Mouse (Mus musculus) cerebellum, postnatal 14 days (tissue): ENCODE measurements around the gene Tcf7l1.
"Not testable (repeated sequence)": the region's sequence is repeated elsewhere in the genome, so short reads cannot be mapped to it uniquely, and the experiment has no call there.

ENCODE experiments used
- DNase-seq, 2 experiments: peaks; one replicate each; pipeline ENCODE4 v3.0.0; 2021; ENCODE audit warnings: mixed read lengths in 2 of 2

The Tcf7l1 gene

DNA sequence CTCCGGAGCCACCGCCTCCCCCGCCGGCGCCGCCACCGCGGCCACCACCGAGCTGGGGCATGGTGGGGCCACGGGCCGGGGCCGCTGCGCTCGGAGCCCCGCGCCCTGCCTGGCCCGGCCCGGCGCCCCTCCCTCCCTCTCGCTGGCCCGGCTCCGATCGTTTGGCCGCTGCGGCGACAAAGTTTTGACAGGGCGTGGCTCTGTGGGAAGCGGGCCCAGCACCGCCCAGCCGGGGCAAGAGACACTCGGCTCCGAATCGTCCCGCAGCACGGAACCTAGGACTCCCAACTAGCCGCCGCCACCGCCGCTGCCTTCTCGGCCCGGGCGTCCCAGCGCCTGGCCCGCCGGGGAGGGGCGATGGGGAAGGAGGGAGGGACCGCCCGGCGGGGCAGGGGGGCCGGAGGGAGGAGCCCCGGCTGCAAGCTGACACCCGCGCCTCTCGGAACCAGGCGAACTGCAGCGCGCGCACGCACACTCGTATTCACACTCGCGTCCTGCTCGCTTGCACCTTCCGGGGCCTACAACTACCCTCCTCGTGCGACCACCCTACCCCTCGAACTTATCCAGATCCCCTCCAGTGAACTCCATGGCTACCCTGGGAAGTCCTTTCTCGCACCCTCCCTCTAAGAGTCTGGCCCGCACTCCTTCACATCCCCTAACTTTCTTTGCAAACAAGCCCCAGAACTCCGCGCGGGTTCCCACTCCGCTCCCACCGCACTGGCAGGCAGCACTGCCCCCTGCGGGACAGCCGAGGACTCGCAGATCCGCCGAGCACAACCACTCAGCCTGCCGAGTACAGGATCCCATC is at the start of gene Tcf7l1:
Gene Tcf7l1, minus strand, starts transcription at position 363 of the 808 bp plus-strand sequence.
- peak; percentile 93 to 94 for DNase-seq

DNA sequence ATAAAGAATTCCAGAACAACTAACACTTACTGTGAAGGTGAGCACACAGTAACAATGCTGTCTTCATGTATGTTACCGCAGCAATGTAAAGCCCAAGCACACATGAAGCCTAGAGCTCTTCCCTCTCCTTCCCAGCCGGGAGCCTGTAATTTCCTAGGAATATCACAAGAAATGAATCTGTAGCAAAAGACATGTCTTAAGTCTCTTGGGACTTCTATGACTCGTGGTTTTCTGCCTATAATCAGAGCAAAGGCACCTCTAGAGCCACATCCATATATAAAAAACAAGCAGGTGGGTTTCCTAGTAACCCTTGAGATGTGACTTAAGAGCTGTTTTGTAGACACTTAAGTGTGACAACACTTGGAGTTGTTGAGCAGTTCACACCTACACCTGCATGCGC is 48.7 kb upstream of the Tcf7l1 start:
- no peak for DNase-seq

DNA sequence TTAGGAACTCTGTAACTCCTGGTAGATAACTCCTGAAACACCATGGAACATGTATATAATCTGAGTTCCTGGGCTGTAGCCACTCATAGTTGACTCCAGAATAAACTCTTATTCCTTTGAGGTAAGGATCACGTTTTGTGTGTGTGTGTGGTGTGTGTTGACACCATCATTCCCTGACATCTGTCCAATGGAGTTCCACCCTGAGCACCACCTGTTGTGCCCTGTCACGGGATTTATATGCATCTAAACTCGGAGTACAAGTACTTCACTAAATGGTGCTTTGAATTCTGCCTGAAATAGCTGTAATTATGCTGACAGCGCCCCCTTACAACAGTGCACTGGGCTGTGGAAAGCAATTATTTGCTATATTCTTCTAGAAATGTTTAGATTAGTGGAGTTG is 45.5 kb upstream of the Tcf7l1 start:
- DNase-seq, result no peak

DNA sequence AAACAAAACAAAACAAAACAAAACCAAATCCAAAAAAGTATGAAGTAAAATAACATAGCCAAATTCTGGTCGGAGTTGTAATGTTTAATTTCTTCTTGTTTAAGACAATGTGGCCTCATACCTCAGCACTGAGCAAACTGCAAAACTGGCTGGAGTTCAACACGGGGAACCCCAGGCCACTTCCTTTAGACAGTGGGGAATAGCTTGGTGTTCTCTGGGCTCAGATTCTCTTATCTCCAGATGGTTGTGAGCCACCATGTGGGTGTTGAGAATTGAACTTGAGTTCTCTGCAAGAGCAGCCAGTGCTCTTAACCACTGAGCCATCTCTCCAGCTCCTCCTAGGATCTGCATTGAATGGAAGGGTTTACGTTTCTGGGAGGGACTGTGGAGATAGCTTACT is 42.8 kb upstream of the Tcf7l1 start:
- DNase-seq, result no peak

DNA sequence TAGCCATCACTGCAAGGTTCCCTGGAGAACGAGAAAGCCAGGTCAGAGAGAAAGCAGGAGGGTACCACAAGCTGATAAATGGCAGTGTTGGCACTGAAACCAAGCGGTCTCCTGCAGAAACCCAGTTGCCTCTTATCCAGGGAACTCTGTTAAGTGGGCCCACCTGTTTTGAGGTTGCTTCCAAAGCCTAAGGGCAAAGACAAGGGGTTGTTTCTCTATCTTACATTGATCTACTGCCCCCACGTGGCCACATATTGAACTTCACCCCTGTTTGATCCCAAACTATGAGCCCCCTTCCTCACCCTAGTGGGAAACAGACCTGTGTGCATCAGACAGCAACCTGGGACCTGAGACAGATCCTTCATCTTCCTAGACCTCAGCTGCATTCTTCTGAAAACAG is 42.2 kb upstream of the Tcf7l1 start:
- peak; percentile 77 to 90 for DNase-seq

DNA sequence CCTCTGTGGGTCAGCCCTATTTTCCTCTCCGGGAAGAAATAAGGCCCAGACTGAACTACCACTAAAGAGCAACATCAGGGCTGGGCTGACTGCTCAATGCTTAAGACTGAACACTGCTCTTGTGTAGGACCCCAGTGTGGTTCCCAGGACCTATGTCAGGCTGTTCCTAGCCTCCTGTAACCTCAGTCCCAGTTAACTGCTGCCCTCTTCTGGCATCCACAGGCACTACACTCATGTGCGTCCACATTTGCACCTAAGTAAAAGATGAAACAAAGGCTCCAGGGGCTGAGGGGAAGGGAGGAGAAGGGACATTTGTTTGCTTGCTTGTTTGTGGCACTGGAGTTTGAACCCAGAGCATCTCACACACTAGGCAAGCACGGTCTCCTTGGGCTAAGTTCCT is 39.8 kb upstream of the Tcf7l1 start:
- peak in 1 of 2 experiments; percentile 32 for DNase-seq

DNA sequence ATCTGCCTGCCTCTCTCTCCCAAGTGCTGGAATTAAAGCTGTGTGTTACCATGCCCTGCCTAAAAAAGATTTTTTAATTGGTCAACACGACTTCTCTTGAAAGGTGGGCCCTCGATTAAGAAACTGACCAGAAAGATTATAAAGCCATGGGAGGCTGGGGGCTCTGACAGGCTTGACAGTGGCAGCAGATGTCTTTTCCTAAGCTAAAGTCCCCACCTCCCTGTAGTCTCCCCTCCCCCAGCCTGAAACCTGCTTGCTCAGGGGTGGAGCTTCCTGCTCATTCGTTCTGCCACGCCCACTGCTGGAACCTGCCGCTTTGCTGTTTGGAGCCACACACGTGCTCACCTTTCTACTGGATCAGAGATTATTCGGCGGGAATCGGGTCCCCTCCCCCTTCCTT is 39.0 kb upstream of the Tcf7l1 start:
- not testable (repeated sequence) for DNase-seq

DNA sequence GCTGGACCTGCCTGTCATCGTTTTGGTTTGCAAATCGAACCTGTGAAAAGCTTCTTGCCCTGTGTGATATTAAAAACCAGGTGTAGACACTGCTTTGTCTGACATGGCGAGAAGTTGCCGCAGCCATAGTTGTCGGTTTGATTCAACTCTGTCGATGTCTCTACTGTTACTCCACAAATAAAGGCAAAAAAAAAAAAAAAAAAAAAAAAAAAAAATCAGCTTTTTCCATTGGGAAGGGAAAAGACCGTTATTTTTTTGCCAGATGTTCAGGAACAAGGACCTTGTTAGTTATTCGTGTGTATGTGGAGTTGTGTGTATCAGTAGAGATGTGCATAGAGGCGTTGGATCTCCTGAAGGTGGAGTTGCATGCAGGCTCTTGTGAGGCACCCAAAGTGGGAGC is 36.7 kb upstream of the Tcf7l1 start:
- DNase-seq, result no peak

DNA sequence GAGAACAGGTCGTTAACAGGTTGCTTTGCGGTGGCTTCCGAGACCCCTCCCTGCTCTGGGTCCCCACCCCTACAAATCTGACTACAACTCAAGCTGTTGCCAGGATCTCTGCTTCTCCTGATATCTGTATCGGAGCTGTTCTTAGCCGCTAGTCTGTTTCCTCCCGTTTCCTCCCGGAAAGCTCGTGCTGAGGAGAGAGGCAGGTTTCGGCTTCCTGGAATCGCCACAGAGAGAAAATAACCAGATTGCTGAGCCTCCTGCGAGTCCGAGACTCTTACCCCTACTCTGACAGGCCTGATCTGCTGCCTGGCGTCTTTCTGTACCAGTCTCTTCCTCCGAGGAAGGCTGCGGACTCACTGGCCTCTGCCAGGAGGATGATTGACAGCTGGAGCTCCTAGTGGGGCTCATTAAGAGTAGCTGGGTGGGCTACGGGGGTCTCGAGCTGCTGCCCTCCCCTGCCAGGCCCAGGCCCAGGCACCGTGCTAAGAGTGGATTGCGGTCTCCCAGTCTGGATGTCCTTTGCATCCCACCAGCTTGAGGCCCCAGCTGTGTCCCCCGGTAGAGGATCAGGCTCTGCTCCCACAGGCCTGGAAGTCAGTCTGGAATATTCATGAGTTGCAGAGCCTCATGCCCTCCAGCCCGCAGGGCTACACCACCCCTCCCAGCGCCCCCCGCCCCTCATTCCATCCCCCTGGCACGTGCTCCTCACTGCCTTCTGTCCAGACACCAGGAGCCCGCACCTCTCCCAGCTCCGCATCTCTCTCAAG is 36.1 kb upstream of the Tcf7l1 start:
- peak; percentile 29 for DNase-seq

DNA sequence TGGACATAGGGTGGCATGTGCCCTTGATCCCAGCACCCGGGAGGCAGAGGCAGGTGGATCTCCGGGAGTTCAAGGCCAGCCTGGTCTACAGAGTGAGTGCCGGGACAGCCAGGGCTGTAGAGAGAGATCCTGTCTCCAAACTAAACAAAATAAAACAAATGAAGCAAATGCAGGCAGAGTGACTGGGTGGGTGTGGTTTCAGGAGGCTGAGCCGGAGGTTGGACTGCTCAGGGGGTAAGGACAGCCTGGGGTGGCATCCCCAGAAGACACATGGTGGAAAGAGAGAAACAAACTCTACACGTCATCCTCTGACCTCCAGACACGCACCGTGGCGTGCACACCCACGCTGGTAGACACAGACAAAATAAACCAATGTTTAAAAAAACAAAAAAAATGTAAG is 24.4 kb upstream of the Tcf7l1 start:
- no peak for DNase-seq

DNA sequence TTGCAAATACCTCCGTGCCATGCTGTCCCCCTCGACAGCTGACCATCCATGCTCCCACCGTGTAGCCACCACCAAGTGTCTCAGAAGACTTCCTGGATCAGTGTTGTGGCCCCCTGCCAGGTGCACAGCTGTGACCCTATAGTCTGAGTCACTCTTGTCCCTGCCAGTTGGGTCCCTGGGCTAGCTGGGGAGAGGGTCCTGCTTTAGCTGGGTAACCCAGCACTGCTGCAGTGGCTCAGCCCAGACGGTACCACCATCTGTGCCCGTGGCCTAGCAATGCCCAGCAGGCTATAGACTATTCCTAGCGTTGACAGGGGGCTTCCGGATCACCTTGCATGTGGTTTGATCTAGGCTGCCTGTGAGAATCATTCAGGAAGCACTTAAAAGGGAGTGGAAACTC is 21.2 kb upstream of the Tcf7l1 start:
- peak in 1 of 2 experiments; percentile 37 for DNase-seq

DNA sequence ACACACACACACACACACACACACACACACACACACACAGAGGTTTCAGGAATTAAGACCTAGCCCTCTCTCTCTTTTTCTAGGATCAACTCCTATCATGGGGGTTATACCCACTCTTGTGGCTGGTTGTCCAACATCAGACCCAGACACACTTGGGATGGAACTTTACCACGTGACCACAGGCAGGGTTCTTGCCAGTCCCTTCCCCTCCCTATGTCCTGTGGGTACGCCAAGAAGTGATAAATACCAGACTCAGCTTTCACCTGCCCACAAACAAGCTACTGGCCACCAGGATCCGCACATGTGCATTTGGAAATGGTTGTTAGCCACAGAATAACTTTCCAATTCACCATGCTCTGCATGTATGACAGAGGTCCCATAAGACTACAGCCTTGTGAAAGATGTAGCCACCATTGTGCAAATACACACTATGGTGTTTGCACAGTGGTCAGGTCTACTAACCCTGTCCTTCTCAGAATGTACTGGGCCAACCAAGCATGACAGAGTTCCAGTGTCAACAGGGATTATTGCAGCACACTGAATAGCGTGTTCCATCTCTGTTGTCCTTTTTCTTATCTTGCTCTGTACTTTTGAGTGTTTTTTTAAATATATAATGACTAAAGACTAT is 20.6 kb upstream of the Tcf7l1 start:
- no peak for DNase-seq

DNA sequence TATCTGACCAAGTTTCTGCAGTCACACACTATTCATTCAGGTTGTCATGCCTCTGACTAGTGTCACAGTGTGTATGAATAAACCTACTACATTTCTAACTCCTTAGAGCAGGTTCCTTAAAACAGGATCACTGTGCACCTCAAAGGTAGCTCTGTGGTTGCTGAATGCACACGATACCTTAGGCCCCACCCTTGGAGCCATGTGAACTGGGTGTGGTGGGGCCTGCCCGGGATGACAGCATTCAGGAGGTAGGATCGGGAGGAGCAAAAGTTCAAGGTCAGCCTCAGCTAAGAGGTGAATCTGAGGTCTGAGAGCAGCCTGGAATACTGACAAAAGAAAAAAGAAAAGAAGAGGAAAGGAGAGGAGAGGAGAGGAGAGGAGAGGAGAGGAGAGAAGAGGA is 19.3 kb upstream of the Tcf7l1 start:
- no peak for DNase-seq

DNA sequence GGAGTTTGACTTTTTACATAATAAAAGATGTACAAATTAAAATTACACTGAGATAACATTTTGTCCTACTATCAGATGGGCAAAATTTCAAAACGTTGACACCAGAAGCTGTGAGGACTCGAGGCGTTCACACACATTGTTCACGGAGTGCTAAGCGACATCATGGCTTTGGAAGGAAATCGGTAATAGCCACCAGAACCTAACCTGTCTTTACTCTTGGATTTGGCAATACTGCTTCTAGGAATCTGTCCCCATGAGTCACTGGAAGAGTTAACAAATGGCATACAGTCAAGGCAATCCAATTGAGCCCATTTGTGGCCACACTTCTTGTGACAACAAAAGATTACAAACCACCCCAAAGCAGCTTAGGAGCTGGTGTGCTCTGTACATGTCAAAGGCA is 14.6 kb upstream of the Tcf7l1 start:
- DNase-seq, result no peak

DNA sequence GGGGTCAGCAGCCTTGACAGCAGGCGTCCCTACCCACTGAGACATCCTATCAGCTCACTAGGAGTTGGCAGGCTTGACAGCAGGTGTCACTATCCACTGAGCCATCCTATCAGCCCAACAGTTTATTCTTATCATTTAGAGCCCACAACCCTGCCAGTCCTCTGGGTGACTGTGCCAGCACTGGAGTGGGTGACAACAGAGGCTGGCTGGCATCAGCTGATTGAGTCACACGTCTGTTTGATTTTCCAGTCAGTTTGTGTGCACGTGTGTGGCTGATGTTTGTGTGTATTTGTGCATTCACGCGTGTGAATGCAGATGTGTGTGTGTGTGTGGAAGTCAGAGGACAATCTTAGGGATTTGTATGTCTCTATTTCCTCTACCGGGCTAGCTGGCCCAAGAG is 13.1 kb upstream of the Tcf7l1 start:
- DNase-seq, result no peak

DNA sequence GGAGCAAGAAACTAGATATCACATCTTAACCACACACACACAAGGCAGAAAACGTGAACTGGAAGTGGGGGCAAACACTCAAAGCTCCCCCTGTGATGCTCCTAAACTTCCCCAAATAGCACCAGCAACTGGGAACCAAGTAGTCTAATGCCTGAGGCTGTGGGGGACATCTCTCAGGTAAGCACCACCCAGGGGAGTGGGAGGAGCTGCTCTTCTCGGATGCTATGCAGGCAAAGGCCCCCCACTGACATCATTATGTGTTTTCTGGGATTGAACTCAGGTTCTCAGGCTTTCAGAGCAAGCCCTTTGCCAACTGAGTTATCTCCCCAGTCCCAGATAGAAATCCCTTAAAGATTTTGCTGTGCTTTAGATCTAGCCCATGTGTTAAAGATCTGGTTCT is 11.6 kb upstream of the Tcf7l1 start:
- no peak for DNase-seq

DNA sequence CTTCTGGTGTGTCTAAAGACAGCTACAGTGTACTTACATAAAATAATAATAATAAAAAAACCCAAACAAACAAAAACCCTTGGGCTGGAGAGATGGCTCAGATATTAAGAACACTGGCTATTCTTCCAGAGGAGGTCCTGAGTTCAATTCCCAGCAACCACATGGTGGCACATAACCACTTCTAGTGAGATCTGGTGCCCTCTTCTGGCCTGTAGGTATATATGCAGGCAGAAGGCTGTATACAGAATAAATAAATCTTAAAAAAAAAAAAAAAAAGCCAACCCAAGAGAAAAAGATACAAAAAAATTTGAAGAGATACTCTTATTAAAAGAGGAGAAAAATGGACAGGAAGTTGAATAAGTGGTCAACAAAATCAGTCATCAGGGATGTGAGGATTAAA is 8.7 kb upstream of the Tcf7l1 start:
- DNase-seq, result no peak

DNA sequence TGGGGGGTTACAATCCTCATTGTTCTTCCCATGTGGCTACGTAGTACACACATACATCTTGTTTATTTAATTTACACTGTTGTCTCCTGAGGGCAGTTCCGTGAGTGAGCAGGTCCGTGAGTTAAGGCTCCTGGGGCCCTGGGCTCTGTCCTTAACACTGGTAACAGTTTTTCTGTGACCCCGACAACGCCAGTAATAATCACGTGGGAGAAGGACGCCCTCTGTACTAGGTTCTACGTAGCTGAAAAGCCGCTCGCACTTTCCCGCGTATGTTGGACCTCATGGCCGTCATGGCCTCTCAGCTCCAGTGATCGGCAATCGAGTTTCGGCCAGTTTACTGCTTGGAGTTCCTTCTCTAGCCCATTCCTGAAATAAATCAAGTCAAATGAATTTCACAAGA is 6.4 kb upstream of the Tcf7l1 start:
- DNase-seq, result no peak

DNA sequence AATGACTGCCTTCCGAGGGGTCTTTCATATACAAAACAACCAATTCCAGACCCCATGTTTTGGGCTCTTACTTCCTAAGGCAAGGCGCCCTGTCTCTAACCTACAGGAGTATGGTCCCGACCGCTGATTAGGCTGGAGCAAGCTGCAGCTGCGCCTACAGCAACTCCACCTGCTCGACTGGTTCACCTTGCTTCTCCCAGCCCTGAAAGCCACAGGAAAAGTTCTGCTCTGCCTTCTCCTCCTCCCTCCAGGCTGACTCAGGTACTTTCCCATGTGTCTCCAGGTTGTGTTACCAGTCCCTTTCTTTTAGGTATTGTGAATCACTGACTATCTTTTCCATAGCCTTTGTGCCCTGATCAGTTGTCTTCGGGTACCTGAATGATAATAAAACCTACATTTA is 5.8 kb upstream of the Tcf7l1 start:
- DNase-seq, result no peak

DNA sequence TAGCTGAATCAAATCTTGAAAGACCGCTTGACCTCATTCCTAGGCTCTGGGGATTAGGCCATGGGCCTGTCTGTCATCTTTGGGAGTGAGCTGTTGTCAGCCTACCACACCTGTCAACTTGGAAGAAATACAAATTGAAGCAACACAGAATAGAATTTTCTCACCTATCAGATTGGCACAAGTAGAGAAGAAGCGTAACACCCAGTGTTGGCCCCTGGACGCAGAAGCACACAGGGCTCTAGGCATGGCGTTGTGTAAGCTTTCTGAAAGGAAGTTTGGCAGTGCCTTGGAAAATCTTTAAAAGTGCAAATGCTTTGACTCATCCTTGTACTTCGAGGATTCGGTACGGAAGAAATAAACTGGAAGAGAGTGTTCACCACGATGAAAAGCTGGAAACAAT is 3.6 kb upstream of the Tcf7l1 start:
- peak; percentile 12 to 21 for DNase-seq

DNA sequence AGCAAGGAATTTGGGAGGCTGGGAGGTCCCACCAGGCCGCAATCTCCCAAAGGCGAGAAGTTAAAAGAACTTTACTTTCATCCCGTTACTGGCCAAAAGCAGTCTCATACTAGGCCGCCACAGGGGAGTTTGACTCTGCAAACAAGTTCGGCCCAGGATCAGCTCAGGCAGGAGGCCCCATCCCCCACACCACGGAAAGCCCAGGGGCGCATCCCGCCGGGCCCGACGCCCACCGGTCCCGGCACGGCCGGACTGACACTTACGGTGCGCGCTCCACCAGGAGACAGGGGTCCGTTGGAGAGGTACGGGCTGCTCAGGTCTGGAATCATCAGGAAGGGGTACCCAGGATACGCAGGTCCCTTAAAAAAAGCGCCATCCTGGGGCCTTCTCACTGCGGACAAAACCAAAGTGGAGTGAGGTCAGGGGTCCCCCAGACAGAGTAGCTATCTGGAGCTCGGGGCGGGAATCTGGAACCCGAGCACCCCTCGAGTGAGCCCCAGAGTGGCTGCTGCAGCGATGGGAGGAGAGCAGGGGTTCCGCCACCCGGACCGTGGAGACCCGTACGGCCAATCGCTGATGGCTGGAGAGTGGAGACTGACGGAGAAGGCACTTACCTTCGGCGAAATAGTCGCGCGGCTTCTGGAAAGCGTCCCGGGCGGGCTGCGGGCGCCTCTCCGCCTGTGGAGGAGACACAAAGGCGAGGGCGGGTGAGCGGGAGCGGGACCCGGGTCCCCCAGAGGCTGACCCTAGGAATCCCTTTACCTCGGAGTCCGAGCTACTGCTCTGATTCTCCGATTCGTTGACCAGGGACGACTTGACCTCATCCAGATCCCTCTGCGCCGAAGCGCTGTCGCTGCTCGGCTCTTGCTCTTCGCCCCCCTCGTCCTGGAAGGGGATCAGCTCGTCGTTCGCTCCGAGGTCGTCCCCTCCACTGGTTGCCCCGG is 834 bp downstream of the Tcf7l1 start:
- DNase-seq, result peak; percentile 42 to 48

DNA sequence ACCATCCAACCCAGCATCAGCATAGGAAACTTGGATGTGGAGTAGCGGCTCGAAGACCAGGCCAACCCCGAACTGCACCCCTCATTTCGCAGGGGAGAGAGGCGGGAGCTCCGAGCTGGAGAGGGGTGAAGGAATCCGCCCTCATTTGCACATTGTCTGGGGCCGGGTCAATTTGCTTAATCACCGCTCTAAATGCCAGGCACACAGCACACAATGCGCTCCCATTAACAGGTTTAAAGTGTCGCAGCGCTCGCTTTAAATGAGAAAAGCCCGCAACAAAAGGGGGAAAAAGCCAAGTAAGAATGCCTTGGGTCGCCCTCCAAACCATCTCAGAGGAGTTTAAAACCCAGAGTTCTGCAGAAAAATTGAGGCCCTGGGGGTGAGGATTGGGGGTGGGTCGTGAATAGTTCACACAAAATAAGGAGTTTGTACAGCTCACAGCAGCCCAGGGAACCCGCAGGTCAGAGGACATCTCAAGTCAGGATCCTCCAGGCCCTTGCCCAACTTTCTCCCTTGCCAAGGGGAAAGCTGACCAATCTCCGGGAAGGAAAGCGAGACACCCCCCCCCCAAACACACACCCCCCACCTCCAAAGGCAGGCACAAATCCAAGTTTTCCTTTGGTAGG is 1.6 kb downstream of the Tcf7l1 start:
- no peak for DNase-seq
